Mouse (Mus musculus) thymus, adult 2 months (tissue): Measurements from ENCODE around the gene Lat2. TPM values are rescaled to one million over a fixed set of nuclear protein-coding genes. Genes with fewer than 3 reads are reported as not detected.

Experiments used
- DNase-seq: peaks from one replicate; pipeline ENCODE4 v3.0.0; 2021
- H3K27ac ChIP-seq: fragments of 200-500 bp; 2 replicates; pipeline ENCODE4 v1.5.1; 2012; ENCODE audit warnings: low read length, control low read depth; ENCODE audit not compliant: control insufficient read depth, insufficient read depth
- H3K27me3 ChIP-seq: fragments of 200-500 bp; 2 replicates; pipeline ENCODE4 v1.6.1; 2012; ENCODE audit warnings: mild to moderate bottlenecking, low read length, moderate library complexity, mixed read lengths; ENCODE audit not compliant: control insufficient read depth, insufficient read depth
- H3K36me3 ChIP-seq: fragments of 200-500 bp; 2 replicates; pipeline ENCODE4 v1.6.1; 2012; ENCODE audit warnings: mild to moderate bottlenecking, low read length, moderate library complexity; ENCODE audit not compliant: control insufficient read depth, insufficient read depth
- H3K4me1 ChIP-seq: fragments of 200-500 bp; replicated peaks from 2 replicates; pipeline ENCODE4 v1.6.1; 2012; ENCODE audit warnings: low read length; ENCODE audit not compliant: control insufficient read depth, insufficient read depth
- H3K4me3 ChIP-seq: fragments of 200-500 bp; 2 replicates; pipeline ENCODE4 v1.5.1; 2012; ENCODE audit warnings: mild to moderate bottlenecking, low read length, control low read depth, moderate library complexity; ENCODE audit not compliant: control insufficient read depth, insufficient read depth
- CTCF ChIP-seq: fragments of 200-500 bp; IDR thresholded peaks from 2 replicates; pipeline ENCODE4 v1.5.1; 2012; ENCODE audit warnings: mild to moderate bottlenecking, control low read depth, low read length, moderate library complexity, borderline replicate concordance; ENCODE audit not compliant: control insufficient read depth, poor library complexity, insufficient read depth; ENCODE audit errors: extremely low read depth
- POLR2A ChIP-seq: fragments of 200-500 bp; IDR thresholded peaks from 2 replicates; pipeline ENCODE4 v1.6.1; 2012; ENCODE audit warnings: mild to moderate bottlenecking, low read length, control low read depth, moderate library complexity; ENCODE audit not compliant: control insufficient read depth, poor library complexity, insufficient read depth; ENCODE audit errors: extremely low read depth
- WGBS: fragments of 180-500 bp; shearing (Covaris S2); methylation state at CpG from one replicate; pipeline ENCODE4 v1.1.7; 2018; 5-methylcytosine and 5-hydroxymethylcytosine counted together
- polyA plus RNA-seq: library from polyadenylated mRNA; depleted of rRNA; stranded (reverse); fragments of >200 nt; gene quantifications from 2 replicates; pipeline ENCODE4 v1.2.3, GENCODE M21; 2012

Gene Lat2
- polyA plus RNA-seq, 1 experiment: 7.8 TPM

DNA sequence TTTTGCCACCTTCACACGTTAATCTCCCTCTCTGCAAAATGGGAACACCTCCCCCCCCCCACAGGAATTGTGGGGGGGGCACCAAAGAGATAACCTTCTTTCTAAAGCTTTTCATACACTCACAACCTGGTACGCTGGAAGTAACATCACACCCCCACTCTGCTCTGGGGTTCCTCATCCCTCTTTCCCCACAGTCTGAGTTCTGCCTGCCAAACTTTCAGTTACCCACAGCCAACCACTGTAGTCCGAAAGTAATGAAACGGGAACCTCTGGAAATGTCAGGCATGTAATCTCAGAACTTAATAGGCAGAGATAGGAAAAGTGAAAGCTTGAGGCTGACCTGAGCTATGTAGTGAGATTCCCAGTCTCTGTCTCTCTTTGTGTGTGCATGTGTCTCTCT lies 47.4 kb downstream of the Lat2 start:
- Histone ChIP-seq H3K27ac (no peak overlapping the region), H3K27me3 (no peaks in the 10 kb centered on the region), H3K36me3 (no peaks in the 10 kb centered on the region), H3K4me3 (no peak overlapping the region), H3K4me1 (peaks cover 11% of the 10 kb centered on the region)
- TF ChIP-seq POLR2A (no peak), CTCF (no peak)
- DNase-seq: no peak
- WGBS: 88% methylated on average over 4 of the region's 4 CpGs

DNA sequence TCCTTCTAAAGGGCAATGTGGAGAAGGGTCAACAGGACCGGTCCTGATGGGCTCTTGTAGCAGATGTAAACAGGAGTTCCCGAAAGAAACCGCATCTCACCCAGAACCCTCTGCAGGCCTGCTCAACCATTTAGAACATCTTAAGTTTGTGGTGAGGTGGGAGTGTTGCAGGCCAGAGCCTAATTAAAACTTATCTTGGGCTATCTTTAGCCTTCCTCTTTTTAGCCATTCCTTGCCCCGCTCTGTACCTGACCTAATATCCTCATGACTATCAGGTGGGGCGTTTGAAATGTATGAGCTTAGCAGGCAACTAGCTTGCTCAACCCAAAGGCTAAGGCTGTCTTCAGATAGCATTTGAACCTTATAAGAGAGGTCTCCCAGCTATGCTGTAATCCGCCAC lies 49.1 kb downstream of the Lat2 start:
- H3K36me3 ChIP-seq: no peaks in the 10 kb centered on the region
- 95% methylated on average over 6 of the region's 6 CpGs for whole genome bisulfite sequencing
- H3K4me3 ChIP-seq: no peak overlapping the region
- TF ChIP-seq CTCF (no peak), POLR2A (no peak)
- no peak for DNase-seq
- peaks cover 6% of the 10 kb centered on the region for H3K4me1 ChIP-seq
- H3K27ac ChIP-seq: no peak overlapping the region
- no peaks in the 10 kb centered on the region for H3K27me3 ChIP-seq

DNA sequence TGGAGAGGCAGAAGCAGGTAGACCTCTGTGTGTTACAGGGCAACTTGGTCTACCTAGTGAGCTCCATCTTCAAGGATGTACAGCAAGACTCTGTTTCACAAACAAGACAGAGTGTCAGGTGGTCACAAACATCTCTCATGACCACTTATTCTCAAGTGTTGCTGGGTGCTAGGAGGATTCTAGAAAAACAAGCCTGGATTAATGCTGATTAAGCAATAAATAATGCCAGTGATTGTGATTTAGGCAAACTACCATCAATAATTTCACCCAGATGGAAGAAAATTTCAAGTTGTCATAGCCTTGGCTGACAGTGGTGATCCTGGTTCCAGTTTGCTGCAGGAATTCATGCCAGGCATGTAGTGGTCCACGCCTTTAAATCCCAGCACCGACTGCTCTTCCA lies 50.6 kb downstream of the Lat2 start:
- no peaks in the 10 kb centered on the region for H3K36me3 ChIP-seq
- H3K4me3 ChIP-seq: no peak overlapping the region
- 95% methylated on average over 2 of the region's 2 CpGs for WGBS
- no peaks in the 10 kb centered on the region for H3K27me3 ChIP-seq
- no peak for TF ChIP-seq POLR2A
- TF ChIP-seq CTCF: no peak
- peaks cover 6% of the 10 kb centered on the region for H3K4me1 ChIP-seq
- H3K27ac ChIP-seq: no peak overlapping the region
- DNase-seq: no peak

DNA sequence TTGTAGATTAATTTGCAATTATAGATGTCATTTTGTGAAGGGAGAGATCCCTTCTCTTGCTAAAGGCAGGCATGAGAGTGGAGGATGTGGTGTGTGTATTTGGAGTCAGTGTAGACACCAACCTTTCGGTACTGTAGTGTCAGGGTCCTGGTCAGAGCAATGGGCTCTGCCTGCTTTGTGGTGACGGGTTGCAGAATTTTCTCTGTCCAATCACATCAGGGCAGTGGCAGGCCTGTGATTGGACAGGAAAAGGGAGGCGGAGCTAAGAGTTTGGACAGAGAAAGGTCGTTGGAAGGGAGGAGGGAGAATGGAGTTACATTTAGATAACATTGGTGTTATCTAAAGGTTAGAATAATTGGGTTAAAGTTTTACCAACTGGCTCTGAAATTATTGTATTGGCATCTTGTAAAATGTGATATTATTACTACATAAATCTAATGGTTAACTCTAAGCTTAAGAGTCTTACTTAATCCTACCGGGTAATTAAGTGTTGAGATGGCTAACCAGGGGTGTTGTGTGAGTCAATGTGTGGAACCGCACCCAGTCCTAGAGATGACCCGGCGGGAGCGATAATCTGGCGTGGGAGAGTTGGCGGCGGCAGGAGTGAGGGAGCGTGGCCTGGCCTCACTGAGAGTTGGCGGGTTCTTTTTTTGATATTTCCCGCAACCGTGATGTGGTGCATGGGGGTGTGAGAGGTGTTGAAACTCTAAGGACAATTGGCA lies 54.2 kb downstream of the Lat2 start:
- no peaks in the 10 kb centered on the region for H3K27me3 ChIP-seq
- H3K4me3 ChIP-seq: no peak overlapping the region
- H3K4me1 ChIP-seq: 0 out of 2 replicates have a peak, but pooled peaks cover 3% of the 10 kb centered on the region
- TF ChIP-seq CTCF (no peak), POLR2A (no peak)
- no peaks in the 10 kb centered on the region for H3K36me3 ChIP-seq
- DNase-seq: no peak
- H3K27ac ChIP-seq: no peak overlapping the region
- 90% methylated on average over 16 of the region's 16 CpGs for WGBS

DNA sequence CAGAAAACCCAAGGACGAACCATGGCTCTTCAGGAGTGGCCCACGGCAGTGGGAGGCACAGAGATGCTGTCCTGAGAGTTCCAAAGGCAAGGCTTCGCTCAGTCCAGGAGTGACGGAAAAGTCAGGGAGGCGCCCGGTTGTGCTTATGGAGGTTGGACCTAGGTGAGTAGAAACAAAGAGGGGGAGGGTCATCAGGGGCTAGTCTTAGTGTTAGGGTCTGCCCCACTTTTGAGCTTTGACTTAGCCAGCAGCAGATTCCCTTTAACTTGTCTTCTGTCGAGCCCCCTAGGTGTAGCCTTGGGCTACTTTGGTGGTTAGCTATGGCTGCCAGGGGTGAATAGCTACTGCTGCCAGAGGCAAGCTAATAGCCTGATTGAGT lies 54.8 kb downstream of the Lat2 start, which contains the start of gene Syna:
TSS of gene Syna (minus strand) at position 101 of the 379 bp plus-strand sequence.
- no peaks in the 10 kb centered on the region for H3K36me3 ChIP-seq
- TF ChIP-seq POLR2A (no peak), CTCF (no peak)
- H3K4me1 ChIP-seq: 0 out of 2 replicates have a peak, but pooled peaks cover 3% of the 10 kb centered on the region
- whole genome bisulfite sequencing: 94% methylated on average over 7 of the region's 7 CpGs
- H3K4me3 ChIP-seq: no peak within 1 kb of the TSS
- DNase-seq: no peak
- H3K27me3 ChIP-seq: no peaks in the 10 kb centered on the region
- no peak within 1 kb of the TSS for H3K27ac ChIP-seq

DNA sequence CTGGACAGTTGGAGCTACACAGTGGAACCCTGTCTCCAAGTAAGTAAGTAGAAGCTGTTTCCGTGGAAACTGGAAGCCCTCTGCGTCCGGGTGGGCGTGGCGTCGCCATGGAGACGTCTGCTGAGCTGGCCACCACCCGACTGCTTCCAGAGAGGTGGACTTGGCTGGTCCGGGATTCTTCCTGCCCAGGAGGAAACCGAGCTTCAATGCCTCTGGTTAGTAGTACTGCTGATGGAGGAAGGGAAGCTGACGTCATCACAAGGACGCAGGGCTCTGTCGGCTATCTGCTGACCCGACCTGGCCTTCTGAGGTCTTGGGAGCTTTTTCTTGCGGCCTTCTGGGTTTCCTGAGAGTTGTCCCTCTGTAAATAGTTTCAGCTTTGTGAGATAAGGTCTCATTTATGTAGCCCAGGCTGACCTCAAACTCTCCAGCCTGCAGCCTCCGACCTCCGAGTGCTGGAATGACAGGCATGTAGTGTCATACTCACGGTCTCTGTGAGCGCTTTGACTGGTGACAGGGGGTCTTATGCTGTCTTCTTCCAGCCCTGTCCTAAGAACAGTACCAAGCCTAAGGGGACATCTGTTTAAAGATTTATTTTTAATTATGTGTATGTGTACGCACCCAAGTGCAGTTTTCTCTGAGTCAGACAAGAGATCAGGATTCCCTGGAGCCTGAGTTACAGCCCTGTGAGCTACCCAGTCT lies 59.2 kb downstream of the Lat2 start:
- TF ChIP-seq POLR2A: no peak
- WGBS: 27% methylated on average over 20 of the region's 20 CpGs
- H3K27me3 ChIP-seq: no peaks in the 10 kb centered on the region
- no peak overlapping the region for H3K27ac ChIP-seq
- no peak overlapping the region for H3K4me3 ChIP-seq
- no peaks in the 10 kb centered on the region for H3K36me3 ChIP-seq
- peaks cover 15% of the 10 kb centered on the region for H3K4me1 ChIP-seq
- peak; percentile 35 for DNase-seq

DNA sequence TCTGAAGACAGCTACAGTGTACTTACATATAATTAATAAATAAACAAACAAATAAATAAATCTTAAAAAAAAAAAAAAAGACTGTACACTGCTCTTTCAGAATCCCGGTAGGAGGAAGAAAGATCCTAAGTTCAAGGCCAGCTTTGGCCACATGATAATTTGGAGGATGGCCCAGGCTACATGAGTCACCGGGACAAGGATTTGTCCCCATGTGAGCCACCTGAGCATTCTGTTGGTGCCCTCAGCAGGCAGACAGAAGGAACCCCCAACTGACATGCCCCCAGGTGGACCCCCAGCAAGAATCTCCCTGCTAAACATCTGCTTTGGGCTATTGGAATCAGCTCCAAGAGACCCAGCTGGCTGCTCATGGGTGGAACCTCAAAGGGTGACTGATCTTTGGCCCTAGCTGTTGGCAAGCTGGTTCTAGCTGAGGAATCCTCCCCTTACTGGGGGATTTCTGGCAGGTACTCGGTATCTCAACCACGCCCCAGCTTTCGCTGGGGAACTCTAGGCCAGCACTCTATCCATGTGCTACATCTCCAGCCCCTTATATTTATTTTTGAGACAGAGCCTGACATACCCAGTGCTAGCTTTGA lies 60.8 kb downstream of the Lat2 start:
- DNase-seq: no peak
- 90% methylated on average over 5 of the region's 5 CpGs for WGBS
- TF ChIP-seq POLR2A: no peak
- TF ChIP-seq CTCF: no peak
- Histone ChIP-seq H3K27me3 (no peaks in the 10 kb centered on the region), H3K27ac (no peak overlapping the region), H3K36me3 (no peaks in the 10 kb centered on the region), H3K4me3 (no peak overlapping the region), H3K4me1 (peaks cover 18% of the 10 kb centered on the region)
